Mouse (Mus musculus) stomach, embryonic 14.5 days (tissue): ENCODE data around the gene Tmem59. TPM values are rescaled to one million over a fixed set of nuclear protein-coding genes. Genes with fewer than 3 reads are reported as not detected.
A peak's percentile ranks its signal among the peaks of the same experiment; 100 is the strongest.

Experiments used
- ATAC-seq: fragments of 200-750 bp; cut with Nextera tagmentation; 2 replicates; pipeline ENCODE4 v1.8.0; 2017; ENCODE audit warnings: low read depth, moderate TSS enrichment; ENCODE audit not compliant: insufficient number of reproducible peaks, insufficient read depth, low FRiP score
- H3K27ac ChIP-seq: fragments of 300-500 bp; sonication (generic); 2 replicates; pipeline ENCODE4 v1.5.1; 2014; ENCODE audit warnings: mild to moderate bottlenecking, low read length, moderate library complexity, mixed read lengths
- H3K27me3 ChIP-seq: fragments of 300-500 bp; sonication (generic); 2 replicates; pipeline ENCODE4 v1.6.1; 2014; ENCODE audit warnings: low read length, control low read depth, mixed read lengths; ENCODE audit not compliant: control insufficient read depth, insufficient read depth
- H3K36me3 ChIP-seq: fragments of 300-500 bp; sonication (generic); 2 replicates; pipeline ENCODE4 v1.6.1; 2014; ENCODE audit warnings: mild to moderate bottlenecking, control low read depth, low read length, moderate library complexity, mixed read lengths; ENCODE audit not compliant: control insufficient read depth, insufficient read depth
- H3K4me1 ChIP-seq: fragments of 300-500 bp; sonication (generic); 2 replicates; pipeline ENCODE4 v1.6.1; 2014; ENCODE audit warnings: low read length, control low read depth, mixed read lengths; ENCODE audit not compliant: control insufficient read depth, insufficient read depth
- H3K4me2 ChIP-seq: fragments of 300-500 bp; sonication (generic); replicated peaks from 2 replicates; pipeline ENCODE4 v1.6.1; 2014; ENCODE audit warnings: low read depth, low read length, control low read depth
- H3K4me3 ChIP-seq: fragments of 300-500 bp; sonication (generic); 2 replicates; pipeline ENCODE4 v1.5.1; 2014; ENCODE audit warnings: low read depth, low read length, control low read depth
- H3K9ac ChIP-seq: fragments of 300-500 bp; sonication (generic); replicated peaks from 2 replicates; pipeline ENCODE4 v1.6.1; 2014; ENCODE audit warnings: low read depth, mild to moderate bottlenecking, control low read depth, low read length, moderate library complexity, mixed read lengths
- H3K9me3 ChIP-seq: fragments of 300-500 bp; sonication (generic); 2 replicates; pipeline ENCODE4 v1.6.1; 2016; ENCODE audit warnings: low read depth, low read length, control low read depth; ENCODE audit not compliant: control insufficient read depth
- WGBS: fragments of 180-500 bp; shearing (Covaris S2); extraction: QIAGEN DNeasy Blood & Tissue Kit; methylation state at CpG from one replicate; pipeline ENCODE4 v1.1.7; 2014; 5-methylcytosine and 5-hydroxymethylcytosine counted together
- polyA plus RNA-seq: library from polyadenylated mRNA; unstranded; fragments of >200 nt; fragmentation: Nextera tagmentation; extraction: Ambion mirVana; gene quantifications from 2 replicates; pipeline ENCODE4 v1.2.1, GENCODE M21; 2014

Gene Tmem59
- polyA plus RNA-seq, 1 experiment from 2014 or later, result 384 TPM

DNA sequence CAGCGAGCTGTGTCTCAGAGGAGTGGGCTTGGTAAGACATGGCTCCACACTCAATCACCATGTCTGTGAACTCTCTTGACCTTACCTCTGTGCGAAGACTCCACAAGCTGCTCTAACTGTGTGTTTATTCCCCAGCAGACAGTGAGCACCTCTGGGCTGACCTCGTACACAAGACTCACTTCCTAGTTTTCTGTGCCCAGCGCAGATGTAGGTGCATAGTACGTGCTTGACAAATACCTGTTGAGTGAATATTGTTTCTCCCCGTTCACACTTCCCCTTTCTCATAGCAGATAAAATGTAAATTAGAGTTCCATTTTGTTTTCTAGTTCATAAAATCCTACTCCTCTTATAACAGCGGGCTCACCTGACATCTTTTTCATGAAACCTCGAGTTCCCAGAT lies 34.7 kb upstream of the Tmem59 start:
- Histone ChIP-seq H3K27ac (no peak overlapping the region), H3K36me3 (peaks cover 10% of the 10 kb centered on the region), H3K4me2 (no peak overlapping the region), H3K9ac (no peak overlapping the region), H3K9me3 (no peaks in the 10 kb centered on the region), H3K4me3 (no peak overlapping the region), H3K4me1 (peaks cover 17% of the 10 kb centered on the region; the same call in 1 of the 2 replicates), H3K27me3 (no peaks in the 10 kb centered on the region)
- WGBS, result 79% methylated on average over 8 of the region's 8 CpGs
- no peak for ATAC-seq

DNA sequence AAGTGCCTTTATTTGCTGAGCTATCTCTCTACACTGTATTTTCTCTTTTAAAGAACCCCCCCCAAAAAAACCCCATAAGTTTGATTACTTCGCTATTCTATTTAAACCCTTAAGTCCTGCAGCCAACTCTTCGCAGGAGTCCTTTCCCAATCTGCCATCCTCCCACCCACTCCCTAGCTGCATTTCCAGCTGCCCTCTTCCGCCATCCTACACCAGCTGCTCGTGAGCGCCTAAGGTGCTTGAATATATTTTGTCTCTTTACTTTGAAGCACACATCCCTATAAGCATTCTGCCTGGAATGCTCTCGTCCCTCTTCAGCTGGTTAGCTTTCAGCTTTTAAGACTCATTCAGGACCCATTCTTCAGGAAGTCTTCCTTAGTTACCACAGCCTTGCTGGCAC lies 27.2 kb upstream of the Tmem59 start:
- H3K9ac ChIP-seq, result no peak overlapping the region
- 0 out of 2 replicates have a peak, but pooled peaks cover 5% of the 10 kb centered on the region for H3K4me1 ChIP-seq
- H3K36me3 ChIP-seq, result peaks cover 10% of the 10 kb centered on the region
- WGBS, result 79% methylated on average over 6 of the region's 6 CpGs
- H3K9me3 ChIP-seq, result no peaks in the 10 kb centered on the region
- H3K4me2 ChIP-seq, result no peak overlapping the region
- H3K27me3 ChIP-seq, result no peaks in the 10 kb centered on the region
- H3K27ac ChIP-seq, result no peak overlapping the region
- H3K4me3 ChIP-seq, result no peak overlapping the region
- ATAC-seq, result no peak

DNA sequence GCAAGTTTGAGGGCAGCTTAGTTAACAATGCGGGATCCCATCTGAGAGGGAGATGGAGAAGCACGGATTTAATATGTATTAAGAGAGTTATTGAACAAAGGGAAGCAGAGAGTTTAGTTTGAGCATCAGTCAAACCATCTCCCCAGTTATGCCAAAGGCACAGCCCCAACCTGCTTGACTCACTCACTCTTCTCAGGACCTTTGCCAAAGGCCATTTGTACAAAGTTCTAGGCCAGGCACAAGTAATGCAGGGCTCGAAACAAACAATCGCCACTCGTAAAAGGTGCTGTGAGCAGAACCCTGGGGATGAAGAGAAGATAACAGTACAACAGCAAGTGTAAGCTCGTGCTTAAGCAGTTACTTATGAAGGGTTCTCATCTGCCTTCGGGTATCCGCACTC lies 25.6 kb upstream of the Tmem59 start:
- 67% methylated on average over 8 of the region's 8 CpGs for WGBS
- no peak for ATAC-seq
- no peak overlapping the region for H3K4me2 ChIP-seq

GRCm38 (mm10) chr4:107156983-107157401 lies 21.2 kb upstream of the Tmem59 start:
- no peak overlapping the region for H3K4me3 ChIP-seq
- H3K9me3 ChIP-seq, result no peaks in the 10 kb centered on the region
- H3K4me2 ChIP-seq, result no peak overlapping the region
- no peak overlapping the region for H3K9ac ChIP-seq
- no peak overlapping the region for H3K27ac ChIP-seq
- H3K36me3 ChIP-seq, result no peaks in the 10 kb centered on the region; the same call in 1 of the 2 replicates
- 0 out of 2 replicates have a peak, but pooled peaks cover 2% of the 10 kb centered on the region for H3K4me1 ChIP-seq
- 76% methylated on average over 4 of the region's 4 CpGs for WGBS
- no peak for ATAC-seq
- no peaks in the 10 kb centered on the region for H3K27me3 ChIP-seq

More for the DNA sequence above, 25.6 kb upstream of the Tmem59 start:
- no peaks in the 10 kb centered on the region for H3K27me3 ChIP-seq
- no peak overlapping the region for H3K9ac ChIP-seq
- 0 out of 2 replicates have a peak, but pooled peaks cover 5% of the 10 kb centered on the region for H3K4me1 ChIP-seq
- no peaks in the 10 kb centered on the region for H3K9me3 ChIP-seq
- no peak overlapping the region for H3K27ac ChIP-seq
- H3K36me3 ChIP-seq, result peaks cover under 1% of the 10 kb centered on the region; the same call in 1 of the 2 replicates
- no peak overlapping the region for H3K4me3 ChIP-seq

GRCm38 (mm10) chr4:107159166-107159773 lies 18.9 kb upstream of the Tmem59 start:
- Histone ChIP-seq H3K27me3 (no peaks in the 10 kb centered on the region), H3K9me3 (no peaks in the 10 kb centered on the region), H3K27ac (no peak overlapping the region), H3K4me2 (no peak overlapping the region), H3K4me3 (no peak overlapping the region), H3K4me1 (no peaks in the 10 kb centered on the region), H3K36me3 (peaks cover under 1% of the 10 kb centered on the region; the same call in 1 of the 2 replicates), H3K9ac (no peak overlapping the region)
- 83% methylated on average over 11 of the region's 11 CpGs for WGBS
- no peak for ATAC-seq

- 91% methylated on average over 8 of the region's 8 CpGs for WGBS
- no peaks in the 10 kb centered on the region for H3K4me1 ChIP-seq
- H3K27ac ChIP-seq, result no peak overlapping the region
- no peak overlapping the region for H3K4me2 ChIP-seq
- ATAC-seq, result no peak
- H3K27me3 ChIP-seq, result no peaks in the 10 kb centered on the region
- H3K9ac ChIP-seq, result no peak overlapping the region
- H3K9me3 ChIP-seq, result no peaks in the 10 kb centered on the region
- peaks cover 2% of the 10 kb centered on the region; the same call in 1 of the 2 replicates for H3K36me3 ChIP-seq
- no peak overlapping the region for H3K4me3 ChIP-seq
These were observed 18.0 kb upstream of the Tmem59 start for GRCm38 (mm10) chr4:107160181-107160580.

DNA sequence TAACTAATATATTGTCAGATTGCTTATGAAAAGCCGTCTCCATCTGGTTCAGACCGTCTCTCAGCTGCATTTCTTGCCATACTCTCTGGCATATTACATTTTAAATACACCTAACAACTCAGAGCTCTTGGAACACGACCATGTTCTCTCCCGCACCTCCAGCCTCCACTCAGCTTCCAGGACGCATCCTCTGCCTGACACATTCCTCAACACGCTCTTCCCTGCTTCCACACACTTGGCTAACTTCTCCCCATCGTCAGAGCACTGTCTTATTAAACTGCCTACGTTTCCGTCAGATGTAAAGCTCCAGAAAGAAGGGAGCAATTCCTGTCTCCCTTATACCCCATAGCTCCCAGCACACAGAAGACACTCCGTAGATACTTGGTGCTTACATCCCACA lies 14.9 kb upstream of the Tmem59 start:
- Histone ChIP-seq H3K27ac (no peak overlapping the region), H3K4me1 (no peaks in the 10 kb centered on the region), H3K4me3 (no peak overlapping the region), H3K4me2 (no peak overlapping the region), H3K9me3 (no peaks in the 10 kb centered on the region), H3K9ac (no peak overlapping the region), H3K27me3 (no peaks in the 10 kb centered on the region), H3K36me3 (peaks cover 7% of the 10 kb centered on the region; the same call in 1 of the 2 replicates)
- WGBS, result 73% methylated on average over 10 of the region's 10 CpGs
- no peak for ATAC-seq

DNA sequence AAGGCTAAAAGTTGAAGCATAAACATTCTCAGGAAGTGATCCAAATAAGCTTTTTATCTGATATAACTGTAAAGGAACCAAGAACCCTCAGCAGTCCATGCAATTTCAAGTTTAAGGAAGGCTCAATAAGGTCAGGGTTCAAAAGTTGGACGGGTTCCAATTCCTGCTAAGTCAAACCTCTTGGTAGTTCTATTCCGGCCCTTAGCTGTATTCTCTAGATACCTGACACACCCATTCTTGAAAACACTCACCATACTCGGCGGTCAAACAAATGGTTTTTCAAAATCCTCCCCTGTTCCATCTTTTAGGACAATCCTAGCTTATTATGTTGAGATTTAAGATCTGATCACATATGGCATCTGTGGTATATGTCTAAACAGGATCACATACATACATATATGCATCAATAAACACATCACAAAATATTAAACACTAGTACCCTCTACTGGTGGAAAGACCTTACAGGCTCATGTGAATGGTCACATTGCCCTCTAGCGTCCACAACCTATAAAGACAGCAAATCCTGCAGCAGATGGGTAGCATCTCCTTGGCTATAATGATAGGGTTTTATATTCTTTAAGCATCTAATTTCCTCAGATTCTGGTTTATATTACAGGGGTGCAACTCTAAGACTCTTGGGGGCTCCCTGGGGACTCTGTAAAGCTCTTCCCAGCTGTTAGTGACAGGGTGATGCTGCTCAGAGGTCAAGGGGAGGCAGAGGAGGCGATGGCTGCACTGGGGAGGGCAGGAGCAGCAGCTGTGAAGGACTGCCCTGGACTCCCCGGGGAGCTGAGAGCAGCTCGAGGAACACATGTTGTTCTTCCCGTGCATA lies 14.2 kb upstream of the Tmem59 start:
- Histone ChIP-seq H3K4me1 (no peaks in the 10 kb centered on the region), H3K27me3 (no peaks in the 10 kb centered on the region), H3K27ac (no peak overlapping the region), H3K9me3 (no peaks in the 10 kb centered on the region), H3K36me3 (peaks cover 7% of the 10 kb centered on the region; the same call in 1 of the 2 replicates), H3K4me3 (no peak overlapping the region), H3K4me2 (no peak overlapping the region), H3K9ac (no peak overlapping the region)
- WGBS, result 38% methylated on average over 9 of the region's 9 CpGs
- ATAC-seq, result peak; percentile 46; the same call in 1 of the 2 replicates
